Mouse (Mus musculus) megakaryocyte, embryonic 14.5 days (primary cell): ENCODE results near the gene Grtp1. TPM values are rescaled to one million over a fixed set of nuclear protein-coding genes. Genes with fewer than 3 reads are reported as not detected.

Source experiments
- H3K27me3 ChIP-seq: replicated peaks from 2 replicates; pipeline ENCODE3; 2012; ENCODE audit warnings: inconsistent platforms
- H3K36me3 ChIP-seq: replicated peaks from 2 replicates; pipeline ENCODE3; 2012; ENCODE audit warnings: low read length, inconsistent platforms, mixed read lengths
- H3K4me1 ChIP-seq: 2 replicates; pipeline ENCODE4 v1.6.1; 2012; ENCODE audit warnings: inconsistent platforms
- H3K4me3 ChIP-seq: replicated peaks from 2 replicates; pipeline ENCODE3; 2012; ENCODE audit warnings: moderate library complexity, mild to moderate bottlenecking, inconsistent platforms
- H3K9me3 ChIP-seq: 2 replicates; pipeline ENCODE4 v1.6.1; 2012; ENCODE audit warnings: inconsistent platforms
- FLI1 ChIP-seq: IDR thresholded peaks from 2 replicates; pipeline ENCODE4 v1.6.1; 2012; ENCODE audit warnings: low read length, inconsistent platforms, mixed read lengths
- GATA1 ChIP-seq: IDR thresholded peaks from 3 replicates; pipeline ENCODE4 v1.6.1; 2012; ENCODE audit warnings: mixed read lengths, low read length, inconsistent platforms, borderline replicate concordance
- polyA plus RNA-seq: library from polyadenylated mRNA; stranded (reverse); fragments of >175 nt; gene quantifications from 2 replicates; pipeline ENCODE4 v1.2.3, GENCODE M21; 2012; ENCODE audit warnings: low replicate concordance; ENCODE audit not compliant: insufficient read depth

Grtp1 gene
- polyA plus RNA-seq, result 16.8 and 26.7 TPM in 2 replicates

- Histone ChIP-seq H3K36me3 (peaks cover 47% of the 10 kb centered on the region), H3K4me1 (peaks cover 80% of the 10 kb centered on the region), H3K27me3 (peaks cover 28% of the 10 kb centered on the region), H3K4me3 (peak within 1 kb of the TSS; percentile 95), H3K9me3 (no peaks in the 10 kb centered on the region)
- TF ChIP-seq GATA1 (no peak), FLI1 (no peak)
These were observed at the start of gene Grtp1 for GRCm38 (mm10) chr8:13200301-13201012. Gene Grtp1, minus strand, starts transcription at chr8:13200620.

DNA sequence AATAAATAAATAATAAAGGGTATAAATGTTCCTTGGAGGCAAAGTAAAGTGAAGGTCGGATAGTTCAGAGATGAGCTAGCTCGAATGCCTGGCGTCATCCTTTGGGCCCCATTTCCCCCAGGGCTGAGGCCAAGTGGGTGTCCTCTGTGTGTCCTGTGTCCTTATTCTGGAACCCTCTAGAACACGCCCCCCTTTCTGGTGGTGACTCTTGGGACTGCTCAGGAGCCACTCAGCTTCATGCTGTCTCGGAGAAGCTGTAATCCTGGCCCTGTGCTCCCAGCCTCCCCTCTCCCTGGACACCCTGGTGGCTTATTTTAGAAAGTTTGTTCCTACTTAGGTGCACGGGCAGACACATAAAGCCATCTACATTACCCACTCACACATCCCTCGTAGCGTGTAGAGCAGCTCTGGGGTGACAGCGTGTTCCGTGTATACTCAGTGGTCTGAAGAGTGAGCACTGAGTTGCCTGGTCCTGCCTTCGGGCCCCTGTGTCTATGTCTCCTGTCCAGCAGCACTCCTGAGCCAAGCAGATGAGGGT lies 44.0 kb upstream of the Grtp1 start:
- peaks cover 89% of the 10 kb centered on the region for H3K27me3 ChIP-seq
- H3K4me1 ChIP-seq, result peaks cover 11% of the 10 kb centered on the region
- TF ChIP-seq FLI1 (no peak), GATA1 (no peak)
- no peaks in the 10 kb centered on the region for H3K36me3 ChIP-seq
- H3K9me3 ChIP-seq, result peaks cover 22% of the 10 kb centered on the region
- H3K4me3 ChIP-seq, result no peak overlapping the region

DNA sequence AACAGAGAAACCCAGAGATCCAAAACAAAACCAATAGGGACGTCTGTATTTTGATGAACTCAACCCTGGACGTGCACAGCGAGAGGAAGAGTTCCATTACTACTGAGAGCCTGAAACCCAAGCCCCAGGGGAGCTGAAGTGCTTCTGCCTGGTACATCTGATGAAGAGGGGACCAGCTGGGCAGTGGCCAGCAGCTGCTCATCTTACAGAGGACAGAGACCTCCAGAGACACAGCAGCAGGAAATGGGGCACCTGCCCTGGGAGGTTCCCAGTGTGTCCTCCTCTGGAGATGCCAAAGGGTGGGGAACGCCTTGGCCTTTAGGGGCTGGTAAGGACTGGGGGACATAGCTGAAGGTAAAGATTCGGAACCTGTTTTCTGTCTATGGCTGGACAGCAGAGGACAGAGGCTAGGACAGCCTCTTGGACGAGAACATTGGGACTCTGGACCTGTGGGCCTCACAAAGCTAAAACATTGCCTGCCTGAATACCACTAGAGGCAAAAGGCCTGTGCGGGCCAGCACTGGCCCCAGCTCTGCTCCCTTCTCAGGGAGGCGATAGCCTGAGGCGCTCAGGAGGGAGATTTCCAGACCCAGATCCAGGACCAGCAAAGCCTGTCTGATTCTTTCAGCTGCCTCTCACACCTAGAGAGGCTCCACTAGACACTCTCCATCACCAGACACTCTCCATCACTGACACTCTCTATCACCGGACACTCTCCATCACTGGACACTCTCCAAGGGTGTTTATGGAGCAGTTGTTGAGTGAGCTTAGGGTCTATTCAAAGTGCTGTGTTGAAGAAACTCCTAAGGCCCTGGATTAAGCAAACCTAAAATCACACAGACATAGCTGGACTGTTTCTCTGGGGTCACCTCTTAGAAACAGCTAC lies 42.8 kb upstream of the Grtp1 start:
- no peak for TF ChIP-seq FLI1
- TF ChIP-seq GATA1, result no peak
- H3K27me3 ChIP-seq, result peaks cover 84% of the 10 kb centered on the region
- no peak overlapping the region for H3K4me3 ChIP-seq
- H3K4me1 ChIP-seq, result peaks cover 7% of the 10 kb centered on the region
- peaks cover 12% of the 10 kb centered on the region for H3K9me3 ChIP-seq
- H3K36me3 ChIP-seq, result no peaks in the 10 kb centered on the region

DNA sequence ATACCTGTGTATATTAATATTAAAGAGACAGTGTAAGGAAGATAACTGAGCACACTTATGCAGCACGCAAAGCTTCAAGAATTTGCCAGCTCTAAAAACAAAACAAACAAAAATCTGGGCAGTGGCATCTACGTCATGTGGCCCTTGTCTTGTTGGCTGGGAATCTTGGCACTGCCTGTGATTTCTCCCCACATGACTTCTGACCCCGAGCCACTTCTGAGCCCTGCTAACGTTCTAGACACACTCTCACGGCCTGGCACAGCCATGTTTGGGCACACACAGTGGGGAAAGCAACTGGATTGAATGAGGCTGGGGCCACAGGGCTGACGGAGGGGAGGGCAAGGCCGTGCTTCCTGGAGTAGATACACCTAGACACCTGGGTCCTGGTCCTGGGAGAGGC lies 40.3 kb upstream of the Grtp1 start:
- no peaks in the 10 kb centered on the region for H3K9me3 ChIP-seq
- peaks cover 9% of the 10 kb centered on the region for H3K4me1 ChIP-seq
- H3K27me3 ChIP-seq, result peaks cover 73% of the 10 kb centered on the region
- H3K4me3 ChIP-seq, result no peak overlapping the region
- TF ChIP-seq GATA1 (no peak), FLI1 (no peak)
- H3K36me3 ChIP-seq, result no peaks in the 10 kb centered on the region

GRCm38 (mm10) chr8:13240055-13240454 lies 39.6 kb upstream of the Grtp1 start:
- H3K9me3 ChIP-seq, result no peaks in the 10 kb centered on the region
- H3K4me3 ChIP-seq, result peak overlapping the region; percentile 64
- peaks cover 9% of the 10 kb centered on the region for H3K4me1 ChIP-seq
- TF ChIP-seq FLI1 (no peak), GATA1 (no peak)
- H3K27me3 ChIP-seq, result peaks cover 73% of the 10 kb centered on the region
- no peaks in the 10 kb centered on the region for H3K36me3 ChIP-seq

- H3K4me1 ChIP-seq, result peaks cover 14% of the 10 kb centered on the region
- H3K36me3 ChIP-seq, result no peaks in the 10 kb centered on the region
- no peak overlapping the region for H3K4me3 ChIP-seq
- H3K9me3 ChIP-seq, result no peaks in the 10 kb centered on the region
- TF ChIP-seq FLI1 (no peak), GATA1 (no peak)
- H3K27me3 ChIP-seq, result peaks cover 72% of the 10 kb centered on the region
These were observed 34.4 kb upstream of the Grtp1 start for GRCm38 (mm10) chr8:13234803-13235202.

DNA sequence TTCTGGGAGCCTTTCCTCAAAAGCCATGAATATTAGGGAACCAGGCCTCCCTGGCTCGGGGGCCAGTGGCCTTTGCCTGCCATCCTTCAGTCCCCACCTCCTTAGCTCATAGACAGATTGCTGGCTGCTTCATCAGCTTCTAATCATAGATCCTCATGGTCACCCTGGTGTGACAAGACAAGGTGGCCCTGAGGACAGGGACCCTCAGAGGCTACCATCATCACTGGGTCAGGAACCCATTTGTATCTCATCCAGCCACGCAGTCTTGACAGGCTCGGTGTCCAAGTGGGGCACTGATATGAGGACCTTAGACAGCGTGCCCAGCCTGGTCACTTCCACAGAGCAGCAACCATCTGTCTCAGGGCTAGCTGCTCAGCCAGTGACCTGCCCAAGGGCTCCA lies 30.1 kb upstream of the Grtp1 start:
- TF ChIP-seq FLI1 (no peak), GATA1 (no peak)
- Histone ChIP-seq H3K4me1 (peaks cover 29% of the 10 kb centered on the region), H3K27me3 (peaks cover 91% of the 10 kb centered on the region), H3K9me3 (no peaks in the 10 kb centered on the region), H3K4me3 (no peak overlapping the region), H3K36me3 (no peaks in the 10 kb centered on the region)

GRCm38 (mm10) chr8:13229802-13230201 lies 29.4 kb upstream of the Grtp1 start:
- peaks cover 29% of the 10 kb centered on the region for H3K4me1 ChIP-seq

GRCm38 (mm10) chr8:13228923-13229610 lies 28.6 kb upstream of the Grtp1 start:
- no peaks in the 10 kb centered on the region for H3K9me3 ChIP-seq
- peaks cover 30% of the 10 kb centered on the region for H3K4me1 ChIP-seq
- H3K4me3 ChIP-seq, result no peak overlapping the region
- H3K36me3 ChIP-seq, result no peaks in the 10 kb centered on the region
- peaks cover 92% of the 10 kb centered on the region for H3K27me3 ChIP-seq
- TF ChIP-seq GATA1 (no peak), FLI1 (no peak)

More at GRCm38 (mm10) chr8:13229802-13230201, 29.4 kb upstream of the Grtp1 start:
- Histone ChIP-seq H3K9me3 (no peaks in the 10 kb centered on the region), H3K27me3 (peaks cover 91% of the 10 kb centered on the region), H3K4me3 (no peak overlapping the region), H3K36me3 (no peaks in the 10 kb centered on the region)
- TF ChIP-seq GATA1 (no peak), FLI1 (no peak)
